ENCODE assay signal across 8 mouse cellular contexts in genomic region chr10:42307980-42308686, GRCm38 (mm10). TPM values are rescaled to one million over a fixed set of nuclear protein-coding genes. Genes with fewer than 3 reads are reported as not detected.
DNase-seq lines count a peak whose midpoint lies in the region; ATAC-seq lines count a peak whose summit lies in the region.

No protein-coding gene starts in this region.

- H3K4me1 ChIP-seq in megakaryocyte, embryonic 14.5 days = peaks cover 16% of the 10 kb centered on the region

- peak overlapping the region; percentile 89 for H3K4me3 ChIP-seq in megakaryocyte, embryonic 14.5 days (replicated peaks)

- peaks cover 26% of the 10 kb centered on the region for H3K27me3 ChIP-seq in megakaryocyte, embryonic 14.5 days (replicated peaks)

- H3K9me3 ChIP-seq in megakaryocyte, embryonic 14.5 days = 0 out of 2 replicates have a peak, but pooled peaks cover 3% of the 10 kb centered on the region

- ATAC-seq in common myeloid progenitor, adult 5-6 weeks (replicated peaks; ENCODE audit: low read depth, poor library complexity, severe bottlenecking) = peak; percentile 84

- peaks cover 7% of the 10 kb centered on the region for H3K36me3 ChIP-seq in megakaryocyte, embryonic 14.5 days (replicated peaks; ENCODE audit: low read length)

- DNase-seq in adipocyte (ENCODE audit: low spot score) = peak; percentile 64
- peak; percentile 76 for DNase-seq in gastrocnemius, postnatal 10 days
- DNase-seq in hindlimb bud, embryonic 11.5 days (ENCODE audit: extremely low spot score, low read depth, low spot score) = peak; percentile 64
- peak; percentile 22 to 80 for DNase-seq in left cerebral cortex, adult 8-10 months (ENCODE audit: low spot score in 2 of 2)
- DNase-seq in right cerebral cortex, postnatal 14 days = peak; percentile 83
- peak; percentile 63 for DNase-seq in yolk sac, embryonic 10.5 days (ENCODE audit: low spot score)

RNA-seq across cellular contexts. Expression of gene Foxo3, which starts 31.6 kb away (rescaled TPM):
- total RNA-seq in common myeloid progenitor, adult 5-6 weeks (2017) = 46.1 and 57.6 TPM in 2 replicates
- 10 to 100 TPM; 31.4 to 43.5 TPM for total RNA-seq in gastrocnemius, postnatal 10 days (2021)
- total RNA-seq in left cerebral cortex, adult 8-10 months (2022) = 10 to 100 TPM; 69.4 to 88.2 (median 76.9) TPM
- 14.8 and 55.2 TPM in 2 replicates for polyA plus RNA-seq in megakaryocyte, embryonic 14.5 days (2012; ENCODE audit: insufficient read depth, low replicate concordance)

Comparison
In these comparisons a context has a peak if more than half of its experiments do, and no peak if none do; other contexts are left out.
1. Peak in every context shown above with its lines: DNase-seq, ATAC-seq and H3K4me3 ChIP-seq.